Mouse (Mus musculus): ENCODE results near the gene Basp1. TPM values are rescaled to one million over a fixed set of nuclear protein-coding genes. Genes with fewer than 3 reads are reported as not detected.
A peak's percentile ranks its signal among the peaks of the same experiment; 100 is the strongest.
"Not testable (repeated sequence)": the region's sequence is repeated elsewhere in the genome, so short reads cannot be mapped to it uniquely, and the experiment has no call there.

The Basp1 gene
- polyA plus RNA-seq (2015; fragmentation: Nextera tagmentation; extraction: Ambion mirVana), result 7.8 and 13.3 TPM in 2 replicates

DNA sequence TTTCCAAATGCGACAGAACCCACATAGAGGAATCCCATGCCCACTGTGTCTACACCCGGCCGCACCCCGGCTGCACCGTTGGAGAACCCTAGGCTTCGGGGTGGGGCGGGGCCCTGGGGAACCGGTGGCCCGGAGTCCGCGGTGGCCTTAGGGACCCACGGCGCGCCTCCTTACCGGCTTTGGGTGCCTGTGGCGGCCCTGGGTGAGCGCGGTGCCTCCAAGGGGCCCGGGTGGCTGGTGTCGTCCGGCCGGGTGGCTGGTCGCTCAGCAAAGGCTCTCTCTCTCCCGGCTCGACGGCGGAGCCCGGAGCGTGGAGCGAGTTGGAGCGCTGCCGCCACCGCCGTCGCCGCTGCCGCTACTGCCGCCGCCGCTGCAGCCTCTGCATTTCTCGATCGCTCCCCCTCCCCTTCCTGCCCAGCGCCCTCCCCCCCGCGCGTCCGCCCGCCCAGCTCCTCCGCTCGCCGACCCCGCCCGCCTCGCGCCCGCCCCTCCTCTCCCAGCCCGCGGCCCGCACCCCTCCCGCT, at the start of gene Basp1:
Gene Basp1 (minus strand): TSS at position 387 of the 524 bp plus-strand sequence.
- peak within 1 kb of the TSS; percentile 35; the same call in 1 of the 2 replicates for H3K27ac ChIP-seq
- no peaks in the 10 kb centered on the region for H3K36me3 ChIP-seq
- peak within 1 kb of the TSS; percentile 79 for H3K4me3 ChIP-seq
- peak within 1 kb of the TSS; percentile 95 for H3K4me2 ChIP-seq
- peaks cover 5% of the 10 kb centered on the region; the same call in 1 of the 2 replicates for H3K27me3 ChIP-seq
- peak within 1 kb of the TSS; percentile 67 for H3K9ac ChIP-seq
- H3K4me1 ChIP-seq (replicated peaks), result peaks cover 13% of the 10 kb centered on the region
- H3K9me3 ChIP-seq (replicated peaks), result no peaks in the 10 kb centered on the region
- ATAC-seq (replicated peaks; ENCODE audit: insufficient number of reproducible peaks, insufficient read depth, low FRiP score, low read depth), result peak; percentile 5; the same call in 1 of the 2 replicates
- under 1% methylated on average over 38 of the region's 60 CpGs for WGBS

GRCm38 (mm10) chr15:25463076-25463475, 49.5 kb upstream of the Basp1 start:
- H3K4me3 ChIP-seq; H3K9ac ChIP-seq; ATAC-seq (replicated peaks; ENCODE audit: insufficient number of reproducible peaks, insufficient read depth, low FRiP score, low read depth); H3K9me3 ChIP-seq (replicated peaks); H3K36me3 ChIP-seq; H3K4me2 ChIP-seq; H3K27ac ChIP-seq; H3K4me1 ChIP-seq (replicated peaks); H3K27me3 ChIP-seq: not testable (repeated sequence)

DNA sequence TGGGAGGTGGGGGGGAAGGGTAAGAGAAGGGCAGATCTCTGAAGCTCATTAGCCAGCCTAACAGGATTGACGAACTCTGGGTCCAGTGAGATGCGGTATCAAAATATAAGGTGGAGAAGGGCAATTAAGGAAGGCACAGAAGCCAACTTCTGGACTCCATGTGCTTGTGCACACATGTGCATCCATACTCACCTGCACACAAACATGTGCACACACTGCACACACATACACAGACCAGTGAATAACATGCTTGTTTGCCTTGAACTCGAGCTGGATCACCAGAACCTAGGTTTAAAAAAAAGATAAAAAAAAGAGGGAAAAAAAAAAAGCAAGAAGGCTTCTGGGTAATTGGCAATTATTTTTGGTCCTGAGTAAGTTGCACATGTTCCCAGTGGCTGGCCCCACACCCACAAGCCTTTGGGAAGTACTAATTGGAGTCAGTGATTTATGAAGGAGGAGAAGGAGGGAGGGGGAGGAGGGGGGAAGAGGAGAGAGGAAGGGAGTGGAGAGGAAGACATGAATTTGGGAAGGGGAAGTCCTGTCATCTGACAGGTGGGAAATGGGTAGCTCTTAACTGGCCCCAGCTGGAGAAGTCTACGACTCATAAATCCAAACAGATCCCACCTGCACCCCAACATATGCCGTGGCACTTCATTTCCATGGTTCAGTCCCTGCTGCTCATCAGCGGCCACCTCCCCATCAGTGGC, 48.6 kb upstream of the Basp1 start:
- H3K27me3 ChIP-seq, result no peaks in the 10 kb centered on the region
- H3K27ac ChIP-seq, result no peak overlapping the region
- 72% methylated on average over 6 of the region's 6 CpGs for WGBS
- H3K9me3 ChIP-seq (replicated peaks), result no peaks in the 10 kb centered on the region
- H3K4me1 ChIP-seq (replicated peaks), result no peaks in the 10 kb centered on the region; the same call in 1 of the 2 replicates
- no peaks in the 10 kb centered on the region for H3K36me3 ChIP-seq
- H3K4me3 ChIP-seq, result no peak overlapping the region
- no peak overlapping the region for H3K4me2 ChIP-seq
- H3K9ac ChIP-seq, result no peak overlapping the region
- ATAC-seq (replicated peaks; ENCODE audit: insufficient number of reproducible peaks, insufficient read depth, low FRiP score, low read depth), result no peak

- H3K9me3 ChIP-seq (replicated peaks), result no peaks in the 10 kb centered on the region
- H3K36me3 ChIP-seq, result no peaks in the 10 kb centered on the region
- no peak overlapping the region for H3K4me2 ChIP-seq
- WGBS, result 21% methylated on average over 7 of the region's 7 CpGs
- peak overlapping the region; percentile 31 for H3K27ac ChIP-seq
- no peak overlapping the region for H3K9ac ChIP-seq
- no peak for ATAC-seq (replicated peaks; ENCODE audit: insufficient number of reproducible peaks, insufficient read depth, low FRiP score, low read depth)
- no peaks in the 10 kb centered on the region; the same call in 1 of the 2 replicates for H3K4me1 ChIP-seq (replicated peaks)
- H3K4me3 ChIP-seq, result no peak overlapping the region
- no peaks in the 10 kb centered on the region for H3K27me3 ChIP-seq
Observed at GRCm38 (mm10) chr15:25459901-25460300, 46.3 kb upstream of the Basp1 start.

DNA sequence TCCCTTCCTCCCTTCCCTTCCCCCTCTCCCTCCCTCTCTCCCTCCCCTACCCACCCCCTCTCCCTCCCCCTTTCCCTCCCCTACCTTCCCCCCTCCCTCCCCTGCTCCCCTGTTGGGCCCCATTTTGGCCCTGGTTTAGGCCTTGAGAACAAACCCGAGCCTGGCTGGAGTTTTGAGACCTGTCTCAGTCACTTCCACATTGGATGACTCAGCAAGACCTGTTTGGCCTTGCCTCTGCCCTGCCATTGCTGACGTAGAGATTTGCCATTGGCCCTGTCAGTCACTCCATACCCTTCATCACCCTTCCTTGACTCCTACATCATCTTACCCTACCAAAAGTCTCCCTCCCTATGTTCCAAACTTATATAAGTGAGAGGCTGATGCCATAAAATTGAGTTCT, 43.9 kb upstream of the Basp1 start:
- H3K36me3 ChIP-seq, result no peaks in the 10 kb centered on the region
- H3K4me1 ChIP-seq (replicated peaks), result no peaks in the 10 kb centered on the region; the same call in 1 of the 2 replicates
- H3K4me2 ChIP-seq, result no peak overlapping the region
- no peak overlapping the region for H3K9ac ChIP-seq
- ATAC-seq (replicated peaks; ENCODE audit: insufficient number of reproducible peaks, insufficient read depth, low FRiP score, low read depth), result no peak
- WGBS, result 56% methylated on average over 2 of the region's 2 CpGs
- no peaks in the 10 kb centered on the region for H3K27me3 ChIP-seq
- no peak overlapping the region for H3K4me3 ChIP-seq
- no peak overlapping the region for H3K27ac ChIP-seq
- no peaks in the 10 kb centered on the region for H3K9me3 ChIP-seq (replicated peaks)

GRCm38 (mm10) chr15:25453538-25453937, 40.0 kb upstream of the Basp1 start:
- H3K4me1 ChIP-seq (replicated peaks), result no peaks in the 10 kb centered on the region
- no peak overlapping the region for H3K4me3 ChIP-seq
- ATAC-seq (replicated peaks; ENCODE audit: insufficient number of reproducible peaks, insufficient read depth, low FRiP score, low read depth), result no peak
- no peaks in the 10 kb centered on the region for H3K36me3 ChIP-seq
- 85% methylated on average over 3 of the region's 3 CpGs for WGBS
- H3K4me2 ChIP-seq, result no peak overlapping the region
- no peaks in the 10 kb centered on the region for H3K27me3 ChIP-seq
- no peaks in the 10 kb centered on the region for H3K9me3 ChIP-seq (replicated peaks)
- H3K9ac ChIP-seq, result no peak overlapping the region
- no peak overlapping the region for H3K27ac ChIP-seq

DNA sequence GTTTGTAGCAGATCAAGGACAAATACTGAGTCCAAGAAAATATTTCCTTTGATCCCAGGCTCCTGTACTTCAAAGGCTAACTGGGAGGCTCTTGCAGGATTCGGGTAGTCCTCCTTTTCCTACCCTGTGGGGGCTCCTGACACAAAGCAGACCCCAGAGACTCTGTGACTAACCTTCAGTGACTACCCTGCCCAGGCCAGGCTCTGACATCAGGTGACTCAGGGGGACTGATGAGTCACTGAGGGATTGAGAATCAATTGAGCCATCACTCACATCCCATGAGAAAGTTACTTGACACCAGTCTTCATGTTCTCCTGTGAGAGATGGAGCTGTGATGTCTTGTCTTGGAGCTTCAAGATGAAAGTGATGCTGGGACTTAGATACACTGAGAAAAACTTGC, 35.8 kb upstream of the Basp1 start:
- 17% methylated on average over 1 of the region's 1 CpGs for WGBS
- no peaks in the 10 kb centered on the region for H3K9me3 ChIP-seq (replicated peaks)
- no peak overlapping the region for H3K9ac ChIP-seq

GRCm38 (mm10) chr15:25448703-25449340, 35.3 kb upstream of the Basp1 start:
- no peak for ATAC-seq (replicated peaks; ENCODE audit: insufficient number of reproducible peaks, insufficient read depth, low FRiP score, low read depth)
- Histone ChIP-seq H3K4me3 (no peak overlapping the region), H3K36me3 (no peaks in the 10 kb centered on the region), H3K4me1 (replicated peaks) (peaks cover 9% of the 10 kb centered on the region; the same call in 1 of the 2 replicates), H3K4me2 (no peak overlapping the region), H3K27me3 (peaks cover 4% of the 10 kb centered on the region; the same call in 1 of the 2 replicates), H3K9ac (no peak overlapping the region), H3K9me3 (replicated peaks) (no peaks in the 10 kb centered on the region), H3K27ac (no peak overlapping the region)
- 67% methylated on average over 4 of the region's 4 CpGs for WGBS

More for the DNA sequence above, 35.8 kb upstream of the Basp1 start:
- no peak for ATAC-seq (replicated peaks; ENCODE audit: insufficient number of reproducible peaks, insufficient read depth, low FRiP score, low read depth)
- Histone ChIP-seq H3K4me3 (no peak overlapping the region), H3K4me2 (no peak overlapping the region), H3K36me3 (no peaks in the 10 kb centered on the region), H3K4me1 (replicated peaks) (peaks cover 9% of the 10 kb centered on the region; the same call in 1 of the 2 replicates), H3K27me3 (peaks cover 3% of the 10 kb centered on the region; the same call in 1 of the 2 replicates), H3K27ac (no peak overlapping the region)

DNA sequence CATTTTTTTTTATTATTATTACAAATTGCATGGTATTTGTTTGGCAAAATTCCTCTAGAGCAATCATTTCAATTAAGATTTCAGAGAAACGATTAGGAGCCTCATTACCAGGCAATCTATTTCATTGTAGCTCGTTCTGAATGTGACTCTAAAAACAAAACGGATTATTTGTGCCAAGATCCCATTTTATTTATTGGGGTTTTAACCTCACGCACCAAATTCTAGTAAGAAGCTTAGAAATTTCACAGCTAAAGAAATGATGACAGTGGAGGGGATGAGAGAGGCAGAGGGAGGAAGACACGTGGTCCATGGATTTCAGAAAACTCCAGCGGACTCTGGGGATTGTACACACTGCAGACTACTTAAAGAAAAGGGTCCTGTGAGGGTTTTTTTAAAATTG, 33.6 kb upstream of the Basp1 start:
- peaks cover 4% of the 10 kb centered on the region; the same call in 1 of the 2 replicates for H3K27me3 ChIP-seq
- H3K9me3 ChIP-seq (replicated peaks), result no peaks in the 10 kb centered on the region
- H3K4me2 ChIP-seq, result no peak overlapping the region
- no peak overlapping the region for H3K27ac ChIP-seq
- H3K4me3 ChIP-seq, result no peak overlapping the region
- H3K9ac ChIP-seq, result no peak overlapping the region
- 77% methylated on average over 6 of the region's 6 CpGs for WGBS
- H3K4me1 ChIP-seq (replicated peaks), result peaks cover 9% of the 10 kb centered on the region; the same call in 1 of the 2 replicates
- ATAC-seq (replicated peaks; ENCODE audit: insufficient number of reproducible peaks, insufficient read depth, low FRiP score, low read depth), result no peak
- no peaks in the 10 kb centered on the region for H3K36me3 ChIP-seq

DNA sequence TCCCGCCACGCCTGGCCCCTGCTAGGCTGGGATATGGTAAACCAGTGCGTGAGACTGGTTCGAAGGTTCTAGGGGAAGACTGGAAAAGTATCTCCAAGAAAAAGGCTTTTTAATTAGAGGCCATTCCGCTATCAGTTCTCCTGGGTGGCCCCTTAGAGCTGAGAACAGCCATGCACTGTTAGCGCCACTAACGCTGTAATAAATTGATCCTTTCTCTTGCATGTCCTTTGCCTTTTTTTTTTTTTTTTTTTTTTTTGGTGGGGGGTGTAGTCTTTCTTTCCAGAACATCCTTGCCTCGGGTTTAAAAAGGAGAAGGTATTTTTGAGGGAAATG, 32.6 kb upstream of the Basp1 start:
- Histone ChIP-seq H3K9me3 (replicated peaks) (no peaks in the 10 kb centered on the region), H3K4me2 (peak overlapping the region; percentile 56), H3K27me3 (peaks cover 4% of the 10 kb centered on the region; the same call in 1 of the 2 replicates), H3K36me3 (no peaks in the 10 kb centered on the region), H3K27ac (no peak overlapping the region), H3K4me3 (peak overlapping the region; percentile 26), H3K4me1 (replicated peaks) (peaks cover 9% of the 10 kb centered on the region; the same call in 1 of the 2 replicates), H3K9ac (no peak overlapping the region)
- ATAC-seq (replicated peaks; ENCODE audit: insufficient number of reproducible peaks, insufficient read depth, low FRiP score, low read depth), result no peak
- 33% methylated on average over 8 of the region's 8 CpGs for WGBS

DNA sequence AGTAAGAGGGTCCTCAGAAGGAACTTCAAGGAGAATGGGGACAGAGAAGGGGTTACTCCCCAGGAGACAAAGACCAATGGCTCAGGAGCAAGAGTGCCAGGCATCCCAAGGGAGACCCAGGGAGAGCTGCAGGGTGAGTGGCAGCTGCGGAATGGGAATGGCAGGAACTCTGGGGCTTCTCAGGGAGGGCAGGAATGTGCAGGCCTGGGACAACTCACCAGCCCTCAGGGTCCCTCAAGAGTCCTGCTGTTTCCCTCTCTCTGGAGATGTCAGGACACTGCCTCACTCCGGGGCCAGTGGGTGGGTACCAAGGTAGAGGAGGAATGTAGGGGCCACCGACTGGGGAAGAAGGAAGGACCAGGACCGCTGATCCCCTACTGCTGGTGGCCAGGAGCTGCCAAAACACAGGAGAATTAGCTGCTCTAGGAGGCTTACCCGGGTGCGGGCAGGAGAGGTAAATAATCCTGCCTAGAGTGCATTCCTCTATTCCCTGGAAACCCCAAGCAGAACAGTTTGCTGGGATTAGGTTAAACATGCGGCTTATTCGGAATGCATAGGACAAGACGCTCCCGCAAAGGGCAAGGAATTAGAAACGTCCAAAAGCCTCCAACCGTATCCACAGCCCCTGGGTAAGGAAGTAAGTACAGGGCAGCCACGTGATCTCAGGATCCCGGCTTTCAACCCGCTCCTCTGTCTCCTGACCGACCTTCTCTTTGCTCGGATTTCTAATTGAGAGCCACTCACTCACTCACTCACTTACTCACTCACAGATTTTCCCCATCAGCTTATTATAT, 32.0 kb upstream of the Basp1 start:
- peak overlapping the region; percentile 26 for H3K4me3 ChIP-seq
- no peak overlapping the region for H3K27ac ChIP-seq
- H3K9me3 ChIP-seq (replicated peaks), result no peaks in the 10 kb centered on the region
- 7% methylated on average over 17 of the region's 17 CpGs for WGBS
- peaks cover 6% of the 10 kb centered on the region; the same call in 1 of the 2 replicates for H3K27me3 ChIP-seq
- peak overlapping the region; percentile 56 for H3K4me2 ChIP-seq
- no peaks in the 10 kb centered on the region for H3K36me3 ChIP-seq
- peaks cover 9% of the 10 kb centered on the region; the same call in 1 of the 2 replicates for H3K4me1 ChIP-seq (replicated peaks)
- H3K9ac ChIP-seq, result no peak overlapping the region
- ATAC-seq (replicated peaks; ENCODE audit: insufficient number of reproducible peaks, insufficient read depth, low FRiP score, low read depth), result 0 out of 2 replicates have a peak, but pooled peaks have one; percentile 37

Data from heart, embryonic 15.5 days (tissue).